Mouse (Mus musculus) heart, adult 8-10 months (tissue): ENCODE data around the gene Ptpn13. TPM values are rescaled to one million over a fixed set of nuclear protein-coding genes. Genes with fewer than 3 reads are reported as not detected.

Source experiments
- DNase-seq: peaks from one replicate; pipeline ENCODE4 v3.0.0; 2022; ENCODE audit warnings: low spot score
- total RNA-seq, 4 experiments: library from RNA; stranded (reverse); gene quantifications; 2 replicates each; pipeline ENCODE4 v1.2.4; 2022

The Ptpn13 gene
- total RNA-seq, 4 experiments from 2014 or later, result 4.8 to 6.8 (median 5.6) TPM

GRCm38 (mm10) chr5:103647320-103647719 lies 222.3 kb downstream of the Ptpn13 start:
- DNase-seq, result no peak

Other genes starting within 250 kb of the Ptpn13 start
- gene Mapk10, start 213.9 kb upstream of the Ptpn13 start, total RNA-seq, result 10 to 100 TPM; 25.7 to 37.2 (median 31.2) TPM
- 1 to 10 TPM; 3.7 to 6.3 (median 4.4) TPM for gene Slc10a6, start 204.2 kb downstream of the Ptpn13 start, total RNA-seq
- gene 1700016H13Rik, start 230.8 kb downstream of the Ptpn13 start, total RNA-seq, result not detected